Mouse (Mus musculus): ENCODE measurements around the gene Abraxas1. TPM values are rescaled to one million over a fixed set of nuclear protein-coding genes. Genes with fewer than 3 reads are reported as not detected.

The Abraxas1 gene
- total and polyA plus RNA-seq, 3 experiments, result 6.9 to 9.0 (median 8.3) TPM

DNA sequence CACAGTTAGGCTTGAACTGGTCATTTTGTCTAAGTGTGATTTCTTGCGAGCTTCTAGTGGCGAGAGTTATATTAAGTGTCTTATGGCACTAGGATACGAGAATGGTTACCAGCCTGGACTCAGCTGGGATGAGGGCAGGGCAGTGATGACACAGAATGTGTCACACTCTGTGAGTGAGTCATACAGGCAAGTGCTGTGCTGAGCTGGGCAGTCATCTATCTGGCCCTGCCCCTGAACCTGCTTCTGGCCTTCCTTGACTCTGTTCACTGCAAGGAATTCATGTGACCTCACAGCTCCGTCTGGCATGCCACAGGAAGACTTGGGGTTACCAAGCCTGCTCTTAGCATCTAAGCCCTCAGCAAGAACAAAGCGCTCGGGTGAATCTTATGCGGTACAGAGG is 41.0 kb upstream of the Abraxas1 start:
- 61% methylated on average over 7 of the region's 7 CpGs for WGBS
- no peak for TF ChIP-seq CTCF (IDR thresholded peaks at IDR 0.05)
- no peak for TF ChIP-seq EP300 (IDR thresholded peaks at IDR 0.05; ENCODE audit: insufficient read depth, low read depth, low read length)
- TF ChIP-seq POLR2A (IDR thresholded peaks at IDR 0.05; ENCODE audit: insufficient read depth, low read depth, low read length), result no peak
- Histone ChIP-seq H3K27me3 (ENCODE audit: control insufficient read depth, insufficient read depth, low read length) (no peaks in the 10 kb centered on the region), H3K4me3 (no peak overlapping the region), H3K4me1 (ENCODE audit: control insufficient read depth, insufficient read depth, low read length) (peaks cover 11% of the 10 kb centered on the region), H3K79me2 (replicated peaks; ENCODE audit: control insufficient read depth, insufficient read depth, low read length) (no peaks in the 10 kb centered on the region), H3K27ac (peak overlapping the region; percentile 71), H3K36me3 (ENCODE audit: control insufficient read depth, insufficient read depth, low read length) (no peaks in the 10 kb centered on the region), H3K9ac (ENCODE audit: low read depth, low read length) (no peak overlapping the region)
- intact Hi-C loops (cut with DNase I), result loop anchor here (1.0 kb wide), 1 partner anchor 16 kb away; no protein-coding TSS in a partner anchor
- no peak for DNase-seq

DNA sequence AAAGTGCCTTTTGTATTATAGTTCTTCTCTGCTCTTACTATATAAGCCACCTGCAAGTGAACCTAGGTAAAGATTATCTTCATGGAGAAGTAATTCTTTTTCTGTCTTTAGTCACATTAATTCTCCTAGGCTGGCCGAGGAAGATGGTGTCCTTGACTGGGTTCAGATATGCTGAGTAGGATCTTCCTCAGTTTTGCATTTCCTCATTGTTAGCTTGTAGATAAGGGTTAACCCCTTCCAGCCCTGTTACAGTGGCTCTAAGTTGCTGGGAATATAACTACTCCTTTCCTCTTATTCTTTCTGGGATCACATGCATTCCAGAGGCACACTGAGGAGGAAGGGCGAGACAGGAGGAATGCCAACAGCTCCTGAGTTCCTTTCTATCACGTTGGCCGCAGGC is 40.4 kb upstream of the Abraxas1 start:
- Histone ChIP-seq H3K4me1 (ENCODE audit: control insufficient read depth, insufficient read depth, low read length) (peaks cover 11% of the 10 kb centered on the region), H3K36me3 (ENCODE audit: control insufficient read depth, insufficient read depth, low read length) (no peaks in the 10 kb centered on the region), H3K27me3 (ENCODE audit: control insufficient read depth, insufficient read depth, low read length) (no peaks in the 10 kb centered on the region), H3K9ac (ENCODE audit: low read depth, low read length) (no peak overlapping the region), H3K79me2 (replicated peaks; ENCODE audit: control insufficient read depth, insufficient read depth, low read length) (no peaks in the 10 kb centered on the region), H3K27ac (peak overlapping the region; percentile 71), H3K4me3 (no peak overlapping the region)
- no peak for TF ChIP-seq EP300 (IDR thresholded peaks at IDR 0.05; ENCODE audit: insufficient read depth, low read depth, low read length)
- TF ChIP-seq POLR2A (IDR thresholded peaks at IDR 0.05; ENCODE audit: insufficient read depth, low read depth, low read length), result no peak
- no peak for TF ChIP-seq CTCF (IDR thresholded peaks at IDR 0.05)
- intact Hi-C loops (cut with DNase I), result no loop called here
- WGBS, result 32% methylated on average over 4 of the region's 4 CpGs
- DNase-seq, result no peak

DNA sequence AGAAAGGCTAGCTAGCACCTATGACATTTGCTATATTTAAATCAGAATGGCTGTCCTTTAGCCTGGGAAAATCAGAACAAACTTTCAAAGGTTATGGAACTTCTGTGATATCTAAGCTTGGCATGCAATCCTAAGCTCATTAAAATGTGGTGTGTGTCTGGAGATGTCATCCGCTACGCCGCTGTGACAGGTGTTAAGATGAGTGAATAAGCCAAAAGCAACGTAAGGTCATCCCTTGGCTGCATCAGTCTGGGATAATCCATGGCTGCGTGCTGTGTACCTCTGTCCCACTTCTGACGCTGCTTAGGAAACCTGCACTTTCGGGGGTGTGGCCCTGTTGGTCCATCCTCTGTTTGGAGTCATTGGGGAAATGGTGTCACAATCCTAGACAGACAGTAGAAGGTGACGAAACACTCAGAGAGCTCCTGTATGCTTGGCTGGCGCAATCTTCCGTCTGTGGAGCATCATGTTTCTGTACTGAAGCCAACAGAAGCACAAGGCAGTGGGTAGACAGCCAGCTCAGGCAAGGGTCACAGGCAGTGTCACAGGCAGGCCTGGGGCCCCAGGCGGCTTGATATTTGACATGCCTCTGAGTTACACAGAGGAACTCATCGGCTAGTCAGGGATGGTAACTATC is 39.8 kb upstream of the Abraxas1 start:
- no peak overlapping the region for H3K9ac ChIP-seq (ENCODE audit: low read depth, low read length)
- no peaks in the 10 kb centered on the region for H3K27me3 ChIP-seq (ENCODE audit: control insufficient read depth, insufficient read depth, low read length)
- no peaks in the 10 kb centered on the region for H3K79me2 ChIP-seq (replicated peaks; ENCODE audit: control insufficient read depth, insufficient read depth, low read length)
- peaks cover 11% of the 10 kb centered on the region for H3K4me1 ChIP-seq (ENCODE audit: control insufficient read depth, insufficient read depth, low read length)
- intact Hi-C loops (cut with DNase I), result no loop called here
- peak overlapping the region; percentile 71 for H3K27ac ChIP-seq
- 37% methylated on average over 12 of the region's 12 CpGs for WGBS
- no peak overlapping the region for H3K4me3 ChIP-seq
- DNase-seq, result peak; percentile 77 to 87
- TF ChIP-seq POLR2A (IDR thresholded peaks at IDR 0.05; ENCODE audit: insufficient read depth, low read depth, low read length) (no peak), CTCF (IDR thresholded peaks at IDR 0.05) (no peak), EP300 (IDR thresholded peaks at IDR 0.05; ENCODE audit: insufficient read depth, low read depth, low read length) (peak; percentile 98)
- no peaks in the 10 kb centered on the region for H3K36me3 ChIP-seq (ENCODE audit: control insufficient read depth, insufficient read depth, low read length)

DNA sequence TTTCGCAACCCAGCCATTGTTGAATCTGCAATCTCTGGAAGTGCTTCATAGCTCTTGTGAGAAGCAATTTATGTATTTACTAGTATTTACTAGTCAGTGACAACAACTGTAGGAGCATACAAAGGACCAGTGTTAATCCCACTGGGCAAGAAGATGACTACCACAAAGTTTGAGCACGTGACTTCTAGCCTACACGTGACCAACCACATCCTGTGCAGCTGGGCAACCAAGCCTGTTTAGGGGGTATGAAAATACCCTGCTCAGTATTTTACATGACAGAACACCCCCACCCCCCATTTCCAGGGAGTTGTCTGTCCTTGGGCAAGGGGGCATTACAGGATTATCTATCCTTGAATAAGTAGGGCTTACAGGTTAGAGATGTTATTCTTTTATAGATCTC is 35.8 kb upstream of the Abraxas1 start:
- Histone ChIP-seq H3K79me2 (replicated peaks; ENCODE audit: control insufficient read depth, insufficient read depth, low read length) (no peaks in the 10 kb centered on the region), H3K27me3 (ENCODE audit: control insufficient read depth, insufficient read depth, low read length) (no peaks in the 10 kb centered on the region), H3K4me3 (no peak overlapping the region), H3K27ac (no peak overlapping the region), H3K4me1 (ENCODE audit: control insufficient read depth, insufficient read depth, low read length) (peaks cover 2% of the 10 kb centered on the region), H3K9ac (ENCODE audit: low read depth, low read length) (no peak overlapping the region), H3K36me3 (ENCODE audit: control insufficient read depth, insufficient read depth, low read length) (no peaks in the 10 kb centered on the region)
- intact Hi-C loops (cut with DNase I), result no loop called here
- WGBS, result 86% methylated on average over 3 of the region's 3 CpGs
- DNase-seq, result no peak
- TF ChIP-seq EP300 (IDR thresholded peaks at IDR 0.05; ENCODE audit: insufficient read depth, low read depth, low read length) (no peak), CTCF (IDR thresholded peaks at IDR 0.05) (no peak), POLR2A (IDR thresholded peaks at IDR 0.05; ENCODE audit: insufficient read depth, low read depth, low read length) (no peak)

DNA sequence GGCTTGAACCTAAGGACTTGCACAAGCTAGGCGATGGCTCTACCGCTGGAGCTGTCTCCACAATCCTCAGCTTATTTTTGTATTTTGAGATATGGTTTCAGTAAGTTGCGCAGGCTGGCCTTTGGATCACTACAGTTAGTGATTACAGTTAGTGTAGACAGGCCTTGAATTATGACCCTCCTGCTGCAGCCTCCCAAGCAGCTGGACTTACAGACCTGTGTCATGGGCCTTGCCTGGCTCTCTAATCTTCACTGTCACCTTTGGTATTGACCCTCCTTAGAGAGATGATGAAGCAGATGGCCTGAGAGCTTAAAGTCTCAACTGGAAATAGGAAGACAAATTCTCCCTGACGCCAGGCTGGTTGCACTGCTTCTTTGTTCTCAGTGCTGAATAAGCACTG is 33.2 kb upstream of the Abraxas1 start:
- intact Hi-C loops (cut with DNase I), result no loop called here

DNA sequence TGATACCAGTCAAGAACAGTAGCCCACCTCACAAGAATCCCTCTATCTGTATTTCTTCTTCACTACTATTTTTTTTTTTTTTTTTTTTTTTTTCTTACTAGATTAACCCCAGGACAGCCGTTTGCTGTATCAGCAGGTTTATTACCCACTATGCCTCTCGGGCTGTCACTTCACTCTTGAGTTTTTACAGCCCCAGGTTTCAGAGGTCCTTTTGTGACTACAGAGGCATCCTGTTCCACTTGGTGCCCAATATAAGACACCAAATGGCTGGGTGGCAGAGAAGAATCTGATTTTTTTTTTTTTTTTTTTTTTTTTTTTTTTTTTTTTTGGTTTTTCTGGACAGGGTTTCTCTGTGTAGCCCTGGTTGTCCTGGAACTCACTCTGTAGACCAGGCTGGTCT is 26.4 kb upstream of the Abraxas1 start:
- TF ChIP-seq CTCF (IDR thresholded peaks at IDR 0.05), result no peak
- TF ChIP-seq EP300 (IDR thresholded peaks at IDR 0.05; ENCODE audit: insufficient read depth, low read depth, low read length), result no peak
- TF ChIP-seq POLR2A (IDR thresholded peaks at IDR 0.05; ENCODE audit: insufficient read depth, low read depth, low read length), result no peak
- intact Hi-C loops (cut with DNase I), result loop anchor here (2.0 kb wide), 1 partner anchor 48 kb away; the partner anchor contains the start of genes Helq and Mrps18c
- Histone ChIP-seq H3K9ac (ENCODE audit: low read depth, low read length) (peak overlapping the region; percentile 85; the same call in 1 of the 2 replicates), H3K27me3 (ENCODE audit: control insufficient read depth, insufficient read depth, low read length) (no peaks in the 10 kb centered on the region), H3K36me3 (ENCODE audit: control insufficient read depth, insufficient read depth, low read length) (no peaks in the 10 kb centered on the region), H3K4me3 (peak overlapping the region; percentile 80; the same call in 1 of the 2 replicates), H3K27ac (no peak overlapping the region; the same call in 1 of the 2 replicates), H3K79me2 (replicated peaks; ENCODE audit: control insufficient read depth, insufficient read depth, low read length) (peaks cover 2% of the 10 kb centered on the region; the same call in 1 of the 2 replicates), H3K4me1 (ENCODE audit: control insufficient read depth, insufficient read depth, low read length) (peaks cover 3% of the 10 kb centered on the region; the same call in 1 of the 2 replicates)
- WGBS, result 18% methylated on average over 2 of the region's 2 CpGs
- no peak for DNase-seq

More for the DNA sequence above, 33.2 kb upstream of the Abraxas1 start:
- no peak for DNase-seq
- TF ChIP-seq CTCF (IDR thresholded peaks at IDR 0.05), result no peak
- no peak for TF ChIP-seq POLR2A (IDR thresholded peaks at IDR 0.05; ENCODE audit: insufficient read depth, low read depth, low read length)
- TF ChIP-seq EP300 (IDR thresholded peaks at IDR 0.05; ENCODE audit: insufficient read depth, low read depth, low read length), result no peak
- Histone ChIP-seq H3K27ac (no peak overlapping the region), H3K79me2 (replicated peaks; ENCODE audit: control insufficient read depth, insufficient read depth, low read length) (peaks cover 2% of the 10 kb centered on the region; the same call in 1 of the 2 replicates), H3K27me3 (ENCODE audit: control insufficient read depth, insufficient read depth, low read length) (no peaks in the 10 kb centered on the region), H3K4me3 (no peak overlapping the region), H3K9ac (ENCODE audit: low read depth, low read length) (no peak overlapping the region), H3K4me1 (ENCODE audit: control insufficient read depth, insufficient read depth, low read length) (no peaks in the 10 kb centered on the region), H3K36me3 (ENCODE audit: control insufficient read depth, insufficient read depth, low read length) (no peaks in the 10 kb centered on the region)
- WGBS, result 63% methylated on average over 4 of the region's 4 CpGs
